Mouse (Mus musculus): ENCODE data around the gene Rflnb. TPM values are rescaled to one million over a fixed set of nuclear protein-coding genes. Genes with fewer than 3 reads are reported as not detected.

The Rflnb gene
- polyA plus RNA-seq, 1 experiment: 4.0 TPM

- Histone ChIP-seq H3K27me3 (ENCODE audit: control insufficient read depth, insufficient read depth, low read length, poor library complexity, severe bottlenecking) (no peaks in the 10 kb centered on the region), H3K27ac (ENCODE audit: insufficient read depth, low read length) (no peak overlapping the region), H3K4me3 (ENCODE audit: low read depth, low read length) (no peak overlapping the region), H3K9ac (ENCODE audit: low read depth, poor library complexity, severe bottlenecking) (no peak overlapping the region), H3K36me3 (ENCODE audit: control insufficient read depth, insufficient read depth, low read length, poor library complexity, severe bottlenecking) (no peaks in the 10 kb centered on the region), H3K4me1 (ENCODE audit: control insufficient read depth, insufficient read depth, low read length) (peaks cover 3% of the 10 kb centered on the region), H3K9me3 (replicated peaks; ENCODE audit: control insufficient read depth, insufficient read depth, low read length, poor library complexity, severe bottlenecking) (no peaks in the 10 kb centered on the region)
- no peak for TF ChIP-seq EP300 (IDR thresholded peaks at IDR 0.05; ENCODE audit: insufficient read depth, low read depth, low read length)
- no peak for TF ChIP-seq CTCF (IDR thresholded peaks at IDR 0.05; ENCODE audit: low read depth, low read length)
- TF ChIP-seq POLR2A (IDR thresholded peaks at IDR 0.05; ENCODE audit: insufficient read depth, low read length): no peak
Measured at GRCm38 (mm10) chr11:76001237-76001878, 26.2 kb downstream of the Rflnb start.

DNA sequence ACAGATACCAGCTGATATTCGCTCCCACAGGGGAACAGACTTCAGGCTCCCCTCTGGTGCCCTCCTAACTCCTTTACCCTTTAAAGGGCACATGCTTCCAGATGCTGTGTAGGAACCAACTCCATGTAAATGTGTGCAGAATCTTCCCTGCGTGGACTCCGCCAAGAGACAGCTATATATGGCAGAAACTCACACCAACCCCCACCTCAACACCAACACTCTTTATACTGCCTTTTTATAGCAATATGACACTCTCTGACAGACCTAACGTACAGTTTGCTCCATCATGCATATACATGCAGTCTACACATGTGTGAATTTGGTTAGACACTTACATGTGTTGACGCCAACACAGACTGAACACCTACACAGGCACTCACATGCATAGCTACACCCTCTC lies 26.9 kb downstream of the Rflnb start:
- Histone ChIP-seq H3K9ac (ENCODE audit: low read depth, poor library complexity, severe bottlenecking) (no peak overlapping the region), H3K27me3 (ENCODE audit: control insufficient read depth, insufficient read depth, low read length, poor library complexity, severe bottlenecking) (no peaks in the 10 kb centered on the region), H3K27ac (ENCODE audit: insufficient read depth, low read length) (no peak overlapping the region), H3K4me1 (ENCODE audit: control insufficient read depth, insufficient read depth, low read length) (peaks cover 3% of the 10 kb centered on the region), H3K36me3 (ENCODE audit: control insufficient read depth, insufficient read depth, low read length, poor library complexity, severe bottlenecking) (no peaks in the 10 kb centered on the region), H3K4me3 (ENCODE audit: low read depth, low read length) (no peak overlapping the region), H3K9me3 (replicated peaks; ENCODE audit: control insufficient read depth, insufficient read depth, low read length, poor library complexity, severe bottlenecking) (no peaks in the 10 kb centered on the region)
- no peak for TF ChIP-seq CTCF (IDR thresholded peaks at IDR 0.05; ENCODE audit: low read depth, low read length)
- TF ChIP-seq POLR2A (IDR thresholded peaks at IDR 0.05; ENCODE audit: insufficient read depth, low read length): no peak
- TF ChIP-seq EP300 (IDR thresholded peaks at IDR 0.05; ENCODE audit: insufficient read depth, low read depth, low read length): no peak

DNA sequence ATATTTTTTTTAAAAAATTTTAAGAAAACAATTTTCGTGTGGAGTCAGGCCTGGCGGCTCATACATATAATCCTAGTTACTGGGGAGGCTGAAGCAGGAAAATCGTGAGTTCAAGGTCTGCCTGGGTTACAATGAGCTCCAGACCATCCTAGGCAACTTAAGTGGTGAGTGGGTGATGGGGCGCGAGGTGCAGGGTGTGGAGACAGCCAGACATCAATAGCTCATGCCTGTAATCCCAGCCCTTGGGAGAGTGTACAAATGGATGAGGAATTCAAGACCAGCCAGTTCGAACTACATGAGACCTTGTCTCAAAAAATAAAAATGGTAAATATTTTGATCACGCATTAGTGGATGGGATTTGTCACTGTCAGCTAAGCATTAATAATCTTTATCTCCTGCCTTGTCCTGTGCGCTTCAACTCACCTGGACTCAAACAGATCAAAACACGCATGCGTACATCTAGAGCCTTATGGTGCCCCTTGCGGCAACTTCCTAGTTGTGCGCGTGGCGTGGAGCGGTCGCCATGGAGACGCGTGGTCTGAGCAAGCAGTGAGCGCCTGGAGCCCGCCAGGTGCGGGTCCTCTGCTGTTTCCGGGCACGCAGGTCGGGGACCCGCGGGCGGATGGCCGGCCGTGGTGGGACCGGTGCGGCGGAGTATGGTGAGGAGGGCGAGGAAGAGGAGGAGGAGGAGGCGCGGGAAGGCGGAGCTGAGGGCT lies 28.0 kb downstream of the Rflnb start, which contains the start of gene 1700016K19Rik:
1700016K19Rik (plus strand) TSS at position 473 of the 716 bp plus-strand sequence.
- Histone ChIP-seq H3K9ac (ENCODE audit: low read depth, poor library complexity, severe bottlenecking) (peak within 1 kb of the TSS; percentile 35; the same call in 1 of the 2 replicates), H3K27me3 (ENCODE audit: control insufficient read depth, insufficient read depth, low read length, poor library complexity, severe bottlenecking) (no peaks in the 10 kb centered on the region), H3K27ac (ENCODE audit: insufficient read depth, low read length) (no peak within 1 kb of the TSS), H3K36me3 (ENCODE audit: control insufficient read depth, insufficient read depth, low read length, poor library complexity, severe bottlenecking) (no peaks in the 10 kb centered on the region), H3K9me3 (replicated peaks; ENCODE audit: control insufficient read depth, insufficient read depth, low read length, poor library complexity, severe bottlenecking) (no peaks in the 10 kb centered on the region), H3K4me1 (ENCODE audit: control insufficient read depth, insufficient read depth, low read length) (peaks cover 3% of the 10 kb centered on the region), H3K4me3 (ENCODE audit: low read depth, low read length) (peak within 1 kb of the TSS; percentile 43)
- TF ChIP-seq CTCF (IDR thresholded peaks at IDR 0.05; ENCODE audit: low read depth, low read length) (peak; percentile 42), EP300 (IDR thresholded peaks at IDR 0.05; ENCODE audit: insufficient read depth, low read depth, low read length) (no peak), POLR2A (IDR thresholded peaks at IDR 0.05; ENCODE audit: insufficient read depth, low read length) (no peak)

GRCm38 (mm10) chr11:75994357-75994756 lies 33.2 kb downstream of the Rflnb start:
- H3K4me3 ChIP-seq (ENCODE audit: low read depth, low read length): no peak overlapping the region
- TF ChIP-seq POLR2A (IDR thresholded peaks at IDR 0.05; ENCODE audit: insufficient read depth, low read length) (no peak), EP300 (IDR thresholded peaks at IDR 0.05; ENCODE audit: insufficient read depth, low read depth, low read length) (no peak), CTCF (IDR thresholded peaks at IDR 0.05; ENCODE audit: low read depth, low read length) (no peak)
- no peak overlapping the region for H3K27ac ChIP-seq (ENCODE audit: insufficient read depth, low read length)
- H3K4me1 ChIP-seq (ENCODE audit: control insufficient read depth, insufficient read depth, low read length): peaks cover 1% of the 10 kb centered on the region
- H3K27me3 ChIP-seq (ENCODE audit: control insufficient read depth, insufficient read depth, low read length, poor library complexity, severe bottlenecking): 0 out of 2 replicates have a peak, but pooled peaks cover 3% of the 10 kb centered on the region
- no peaks in the 10 kb centered on the region for H3K36me3 ChIP-seq (ENCODE audit: control insufficient read depth, insufficient read depth, low read length, poor library complexity, severe bottlenecking)
- no peak overlapping the region for H3K9ac ChIP-seq (ENCODE audit: low read depth, poor library complexity, severe bottlenecking)
- no peaks in the 10 kb centered on the region for H3K9me3 ChIP-seq (replicated peaks; ENCODE audit: control insufficient read depth, insufficient read depth, low read length, poor library complexity, severe bottlenecking)

GRCm38 (mm10) chr11:75992481-75992880 lies 35.1 kb downstream of the Rflnb start:
- TF ChIP-seq EP300 (IDR thresholded peaks at IDR 0.05; ENCODE audit: insufficient read depth, low read depth, low read length) (no peak), POLR2A (IDR thresholded peaks at IDR 0.05; ENCODE audit: insufficient read depth, low read length) (no peak), CTCF (IDR thresholded peaks at IDR 0.05; ENCODE audit: low read depth, low read length) (no peak)
- H3K4me3 ChIP-seq (ENCODE audit: low read depth, low read length): no peak overlapping the region
- H3K9ac ChIP-seq (ENCODE audit: low read depth, poor library complexity, severe bottlenecking): no peak overlapping the region
- H3K4me1 ChIP-seq (ENCODE audit: control insufficient read depth, insufficient read depth, low read length): no peaks in the 10 kb centered on the region
- H3K9me3 ChIP-seq (replicated peaks; ENCODE audit: control insufficient read depth, insufficient read depth, low read length, poor library complexity, severe bottlenecking): no peaks in the 10 kb centered on the region
- H3K27ac ChIP-seq (ENCODE audit: insufficient read depth, low read length): no peak overlapping the region
- no peaks in the 10 kb centered on the region for H3K36me3 ChIP-seq (ENCODE audit: control insufficient read depth, insufficient read depth, low read length, poor library complexity, severe bottlenecking)
- H3K27me3 ChIP-seq (ENCODE audit: control insufficient read depth, insufficient read depth, low read length, poor library complexity, severe bottlenecking): 0 out of 2 replicates have a peak, but pooled peaks cover 3% of the 10 kb centered on the region

GRCm38 (mm10) chr11:75991911-75992310 lies 35.7 kb downstream of the Rflnb start:
- TF ChIP-seq CTCF (IDR thresholded peaks at IDR 0.05; ENCODE audit: low read depth, low read length) (peak; percentile 4), EP300 (IDR thresholded peaks at IDR 0.05; ENCODE audit: insufficient read depth, low read depth, low read length) (no peak), POLR2A (IDR thresholded peaks at IDR 0.05; ENCODE audit: insufficient read depth, low read length) (no peak)
- Histone ChIP-seq H3K27me3 (ENCODE audit: control insufficient read depth, insufficient read depth, low read length, poor library complexity, severe bottlenecking) (0 out of 2 replicates have a peak, but pooled peaks cover 3% of the 10 kb centered on the region), H3K27ac (ENCODE audit: insufficient read depth, low read length) (no peak overlapping the region), H3K4me3 (ENCODE audit: low read depth, low read length) (no peak overlapping the region), H3K9me3 (replicated peaks; ENCODE audit: control insufficient read depth, insufficient read depth, low read length, poor library complexity, severe bottlenecking) (no peaks in the 10 kb centered on the region), H3K4me1 (ENCODE audit: control insufficient read depth, insufficient read depth, low read length) (no peaks in the 10 kb centered on the region), H3K36me3 (ENCODE audit: control insufficient read depth, insufficient read depth, low read length, poor library complexity, severe bottlenecking) (no peaks in the 10 kb centered on the region), H3K9ac (ENCODE audit: low read depth, poor library complexity, severe bottlenecking) (no peak overlapping the region)
